Mouse (Mus musculus): ENCODE measurements around the gene Asic2. TPM values are rescaled to one million over a fixed set of nuclear protein-coding genes. Genes with fewer than 3 reads are reported as not detected.

Asic2 gene
- polyA plus RNA-seq, 1 experiment from 2014 or later: 0.35 TPM

- Histone ChIP-seq H3K4me1 (no peaks in the 10 kb centered on the region), H3K4me3 (replicated peaks) (no peak overlapping the region), H3K9ac (no peak overlapping the region), H3K27ac (replicated peaks) (no peak overlapping the region), H3K9me3 (replicated peaks) (no peaks in the 10 kb centered on the region), H3K27me3 (no peaks in the 10 kb centered on the region), H3K36me3 (no peaks in the 10 kb centered on the region), H3K4me2 (replicated peaks) (no peak overlapping the region)
- ATAC-seq (ENCODE audit: insufficient number of reproducible peaks, low FRiP score, low TSS enrichment, low read depth): no peak
- 73% methylated on average over 2 of the region's 2 CpGs for WGBS
Measured at GRCm38 (mm10) chr11:80835395-80835794, 1132.9 kb downstream of the Asic2 start.

Other genes starting within 250 kb of the Asic2 start
- gene 5530401A14Rik, start 107.8 kb downstream of the Asic2 start, polyA plus RNA-seq (2015; fragmentation: Nextera tagmentation; extraction: Ambion mirVana): 0.05 and 0.15 TPM in 2 replicates
- 5.0 and 6.5 TPM in 2 replicates for gene Ccl2, start 67.1 kb upstream of the Asic2 start, polyA plus RNA-seq (2015; fragmentation: Nextera tagmentation; extraction: Ambion mirVana)
- gene Gm17268, start 70.1 kb upstream of the Asic2 start, polyA plus RNA-seq (2015; fragmentation: Nextera tagmentation; extraction: Ambion mirVana): not detected in 2 replicates
- 3.3 and 4.1 TPM in 2 replicates for gene Ccl7, start 77.3 kb upstream of the Asic2 start, polyA plus RNA-seq (2015; fragmentation: Nextera tagmentation; extraction: Ambion mirVana)
- gene Ccl11, start 89.4 kb upstream of the Asic2 start, polyA plus RNA-seq (2015; fragmentation: Nextera tagmentation; extraction: Ambion mirVana): 6.9 and 7.3 TPM in 2 replicates
- 6.1 and 6.2 TPM in 2 replicates for gene Ccl12, start 133.4 kb upstream of the Asic2 start, polyA plus RNA-seq (2015; fragmentation: Nextera tagmentation; extraction: Ambion mirVana)
- gene Ccl8, start 146.7 kb upstream of the Asic2 start, polyA plus RNA-seq (2015; fragmentation: Nextera tagmentation; extraction: Ambion mirVana): not detected in 2 replicates